Mouse (Mus musculus) ES-E14 (cell line): Measurements from ENCODE around the gene Cactin. TPM values are rescaled to one million over a fixed set of nuclear protein-coding genes. Genes with fewer than 3 reads are reported as not detected.

Experiments
- DNase-seq: peaks from one replicate; pipeline ENCODE4 v3.0.0-alpha.2; 2013; ENCODE audit warnings: low read depth, low spot score
- H3K27ac ChIP-seq: 2 replicates; pipeline ENCODE4 v1.5.1; 2012; ENCODE audit warnings: low read depth, mild to moderate bottlenecking, low read length, moderate library complexity, mixed read lengths; ENCODE audit not compliant: poor library complexity, insufficient read depth, severe bottlenecking
- H3K36me3 ChIP-seq: 2 replicates; pipeline ENCODE4 v1.6.1; 2012; ENCODE audit warnings: mild to moderate bottlenecking, low read length, moderate library complexity, mixed read lengths; ENCODE audit not compliant: control insufficient read depth, poor library complexity, insufficient read depth, severe bottlenecking
- H3K4me1 ChIP-seq, 2 experiments: fragments of 150-350 bp in 1 of 2; sonication (generic) in 1 of 2; 2 replicates each; pipeline ENCODE4 v1.6.1; 2012; ENCODE audit warnings: low read length in 2 of 2, mild to moderate bottlenecking in 1 of 2, mixed read lengths in 1 of 2; ENCODE audit not compliant: control insufficient read depth in 2 of 2, insufficient read depth in 2 of 2, poor library complexity in 1 of 2
- H3K4me3 ChIP-seq, 2 experiments: fragments of 150-350 bp in 1 of 2; sonication (generic) in 1 of 2; 2 replicates each; pipeline ENCODE4 v1.5.1; 2012; ENCODE audit warnings: low read length in 2 of 2, low read depth in 1 of 2, mild to moderate bottlenecking in 1 of 2, mixed read lengths in 1 of 2; ENCODE audit not compliant: insufficient read depth in 1 of 2, poor library complexity in 1 of 2, severe bottlenecking in 1 of 2
- H3K9ac ChIP-seq: 2 replicates; pipeline ENCODE4 v1.6.1; 2012; ENCODE audit warnings: low read depth, mild to moderate bottlenecking, low read length, mixed read lengths; ENCODE audit not compliant: poor library complexity, insufficient read depth, severe bottlenecking
- H3K9me3 ChIP-seq: fragments of 150-350 bp; sonication (generic); 2 replicates; pipeline ENCODE4 v1.6.1; 2012; ENCODE audit warnings: low read depth, mild to moderate bottlenecking, low read length; ENCODE audit not compliant: control insufficient read depth, insufficient read depth
- CHD2 ChIP-seq: IDR thresholded peaks from 2 replicates; pipeline ENCODE4 v1.6.1; 2014; ENCODE audit warnings: mild to moderate bottlenecking, low read depth, low read length, inconsistent platforms
- HCFC1 ChIP-seq: IDR thresholded peaks from 2 replicates; pipeline ENCODE4 v1.6.1; 2012; ENCODE audit warnings: low read length, inconsistent platforms, borderline replicate concordance; ENCODE audit not compliant: insufficient read depth
- MAFK ChIP-seq: IDR thresholded peaks from 2 replicates; pipeline ENCODE4 v1.6.1; 2014; ENCODE audit warnings: mild to moderate bottlenecking, low read depth, low read length, inconsistent platforms; ENCODE audit not compliant: insufficient read depth
- ZC3H11A ChIP-seq: IDR thresholded peaks from 2 replicates; pipeline ENCODE4 v1.6.1; 2012; ENCODE audit warnings: low read depth, mild to moderate bottlenecking, inconsistent platforms, low read length, borderline replicate concordance
- ZNF384 ChIP-seq: IDR thresholded peaks from 2 replicates; pipeline ENCODE4 v1.6.1; 2012; ENCODE audit warnings: low read depth, low read length, inconsistent platforms
- in situ Hi-C, 2 experiments: fragments of 600-800 bp; cut with MboI; formaldehyde crosslinking; loops; one replicate each; pipeline ENCODE4 v1.15.1; 2025; ENCODE audit warnings: low sequenced_read_pairs in 2 of 2, inconsistent platforms in 1 of 2; ENCODE audit not compliant: unreplicated experiment in 2 of 2
- total RNA-seq: library from RNA; depleted of rRNA; stranded (reverse); fragments of 300-350 nt; gene quantifications from 2 replicates; pipeline ENCODE4 v1.2.3, GENCODE M21; 2012

Gene Cactin
- total RNA-seq, 1 experiment, result 54.9 TPM

DNA sequence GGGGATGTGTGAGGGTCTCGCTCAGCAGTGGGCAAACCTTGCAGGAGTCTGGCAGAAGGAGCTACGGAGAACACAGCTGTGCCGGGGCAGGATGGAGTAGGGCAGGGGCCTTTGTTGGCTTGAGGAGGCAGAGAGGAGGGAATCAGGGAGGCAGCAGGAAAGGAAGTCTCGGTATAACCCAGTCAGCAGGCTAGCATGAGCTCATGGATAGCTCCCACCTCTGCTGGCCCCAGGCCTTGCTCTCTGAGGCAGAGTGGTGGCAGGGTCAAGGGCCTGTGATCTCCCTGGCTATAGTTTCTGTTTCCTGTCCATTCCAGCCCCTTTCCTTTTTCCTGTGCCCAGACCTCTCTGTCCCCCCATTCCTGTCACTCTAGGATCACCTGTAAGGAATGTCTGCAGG lies 18.6 kb upstream of the Cactin start:
- Histone ChIP-seq H3K36me3 (peaks cover 18% of the 10 kb centered on the region; the same call in 1 of the 2 replicates), H3K27ac (no peak overlapping the region), H3K4me1 (peaks cover 0 to 19% of the 10 kb centered on the region in 2 experiments; a peak in 1 of 4 replicates), H3K4me3 (no peak overlapping the region), H3K9me3 (no peaks in the 10 kb centered on the region), H3K9ac (no peak overlapping the region)
- TF ChIP-seq HCFC1, result no peak
- TF ChIP-seq CHD2, result no peak
- no peak for TF ChIP-seq ZC3H11A
- no peak for TF ChIP-seq MAFK
- no peak for DNase-seq
- in situ Hi-C loops, result no loop called here

DNA sequence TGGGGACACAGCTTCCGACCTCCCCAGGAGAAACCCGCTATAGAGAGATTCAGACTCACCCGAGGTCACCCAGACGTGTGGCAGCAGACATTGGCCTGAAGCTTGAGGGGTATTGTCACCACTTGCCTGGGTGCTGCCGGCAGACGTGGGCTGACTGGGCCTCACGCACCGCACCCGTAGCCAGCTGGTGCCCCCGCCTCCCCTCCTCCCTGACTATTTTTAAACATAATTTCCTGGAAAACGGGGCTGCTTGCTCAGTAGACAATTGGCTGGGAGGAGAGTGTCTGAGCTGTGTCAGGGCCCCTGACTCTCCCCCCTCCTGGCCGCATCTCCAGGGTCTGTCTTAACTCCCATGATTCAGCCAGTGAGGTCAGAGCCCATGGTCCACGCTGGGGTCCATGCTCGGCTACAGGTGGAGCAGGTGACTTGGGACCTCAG lies 18.1 kb upstream of the Cactin start:
- TF ChIP-seq HCFC1 (no peak), ZC3H11A (no peak), CHD2 (no peak), MAFK (no peak), ZNF384 (no peak)
- Histone ChIP-seq H3K9ac (no peak overlapping the region), H3K9me3 (no peaks in the 10 kb centered on the region), H3K4me1 (peaks cover 0 to 19% of the 10 kb centered on the region in 2 experiments; a peak in 1 of 4 replicates), H3K27ac (no peak overlapping the region), H3K4me3 (no peak overlapping the region), H3K36me3 (peaks cover 23% of the 10 kb centered on the region)
- no peak for DNase-seq
- in situ Hi-C loops, result no loop called here

DNA sequence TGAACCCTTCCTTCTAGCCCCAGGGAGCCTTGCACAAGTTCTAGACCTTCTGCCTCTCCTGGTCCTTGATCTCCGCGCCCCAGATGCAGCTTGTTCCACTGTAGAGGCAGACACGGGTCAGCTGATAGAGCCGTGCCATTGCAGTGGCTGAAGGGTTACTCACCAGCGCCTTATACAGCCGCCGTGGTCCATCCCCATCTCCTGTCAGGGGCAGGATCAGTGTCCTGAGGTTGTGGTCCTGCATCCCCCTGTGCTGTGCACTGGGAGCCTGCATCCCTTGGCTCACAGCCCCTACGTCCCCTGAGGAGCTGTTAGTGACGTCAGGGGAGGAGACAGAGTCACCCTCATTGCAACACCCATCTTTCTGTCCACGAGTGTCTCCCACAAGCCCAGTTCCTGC lies 17.6 kb upstream of the Cactin start:
- Histone ChIP-seq H3K36me3 (peaks cover 28% of the 10 kb centered on the region), H3K9ac (no peak overlapping the region), H3K9me3 (no peaks in the 10 kb centered on the region), H3K4me1 (peaks cover 0 to 17% of the 10 kb centered on the region in 2 experiments; a peak in 1 of 4 replicates), H3K27ac (no peak overlapping the region), H3K4me3 (no peak overlapping the region)
- no peak for TF ChIP-seq MAFK
- in situ Hi-C loops, result no loop called here
- DNase-seq, result no peak

DNA sequence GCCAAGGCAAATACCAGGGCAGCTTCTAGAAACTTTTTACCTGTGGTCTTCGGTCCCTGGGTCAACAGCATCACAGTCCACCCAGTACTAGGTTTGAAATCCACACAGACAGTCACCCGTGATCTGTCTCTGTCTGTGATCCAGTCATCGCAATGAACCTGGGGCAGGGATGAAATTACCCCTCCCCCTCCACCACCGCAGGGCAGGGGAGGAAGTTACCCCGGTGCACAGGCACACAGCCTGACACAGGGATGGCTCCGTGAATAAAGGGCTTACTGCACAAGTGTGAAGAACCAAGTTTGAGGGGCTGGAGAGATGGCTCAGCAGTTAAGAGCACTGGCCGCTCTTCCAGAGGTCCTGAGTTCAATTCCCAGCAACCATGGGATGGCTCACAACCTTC lies 17.1 kb upstream of the Cactin start:
- no peak overlapping the region for H3K4me3 ChIP-seq
- DNase-seq, result no peak
- H3K9ac ChIP-seq, result no peak overlapping the region
- TF ChIP-seq CHD2, result no peak
- H3K9me3 ChIP-seq, result no peaks in the 10 kb centered on the region
- H3K4me1 ChIP-seq, result peaks cover 0 to 18% of the 10 kb centered on the region in 2 experiments; a peak in 1 of 4 replicates
- H3K27ac ChIP-seq, result no peak overlapping the region
- peaks cover 30% of the 10 kb centered on the region for H3K36me3 ChIP-seq
- in situ Hi-C loops, result no loop called here

DNA sequence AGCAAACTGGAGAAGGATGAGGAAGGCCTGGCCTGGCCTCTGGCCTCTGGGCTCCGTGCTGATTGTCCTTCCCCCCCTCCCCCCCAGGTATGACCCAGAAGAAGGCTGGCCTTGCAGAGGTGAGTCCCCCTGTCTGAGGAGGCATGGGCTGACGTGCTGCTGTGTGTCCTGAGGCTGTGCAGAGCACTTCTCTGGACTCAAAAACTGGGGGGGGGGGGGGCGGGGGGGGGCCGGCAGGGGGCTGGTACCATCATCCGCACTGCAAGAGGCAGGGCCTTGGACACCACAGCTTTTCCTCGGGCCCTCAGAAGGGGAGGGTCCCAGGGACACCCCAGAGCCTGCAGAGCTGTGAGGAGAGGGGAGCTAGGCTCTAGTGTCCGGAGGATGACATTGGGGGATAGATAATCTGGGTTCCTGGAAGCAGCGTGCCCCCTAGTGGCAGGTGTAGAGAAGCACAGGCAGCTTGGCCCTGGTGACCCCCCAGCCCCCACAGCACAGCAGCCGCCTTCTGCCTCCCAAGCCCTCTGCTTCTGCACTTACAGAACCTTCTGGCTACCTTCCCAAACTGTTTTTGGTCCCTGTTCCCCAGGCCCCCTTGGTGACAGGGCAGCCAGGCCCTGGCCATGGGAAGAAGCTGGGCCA lies 16.2 kb upstream of the Cactin start:
- Histone ChIP-seq H3K4me3 (no peak overlapping the region), H3K4me1 (peaks cover 0 to 19% of the 10 kb centered on the region in 2 experiments; a peak in 1 of 4 replicates), H3K36me3 (peaks cover 35% of the 10 kb centered on the region), H3K9ac (no peak overlapping the region), H3K9me3 (no peaks in the 10 kb centered on the region), H3K27ac (no peak overlapping the region)
- in situ Hi-C loops, result no loop called here
- no peak for DNase-seq
- TF ChIP-seq MAFK (no peak), CHD2 (no peak), ZC3H11A (no peak), ZNF384 (no peak), HCFC1 (no peak)
